Mouse (Mus musculus) hindbrain, embryonic 11.5 days (tissue): ENCODE data around the gene Rag1. TPM values are rescaled to one million over a fixed set of nuclear protein-coding genes. Genes with fewer than 3 reads are reported as not detected.

ENCODE experiments used
- ATAC-seq: fragments of 200-750 bp; cut with Nextera tagmentation; 2 replicates; pipeline ENCODE4 v1.8.0; 2017; ENCODE audit warnings: mild to moderate bottlenecking, moderate TSS enrichment, moderate library complexity; ENCODE audit not compliant: low FRiP score
- DNase-seq: peaks from one replicate; pipeline ENCODE4 v3.0.0-alpha.2; 2015; ENCODE audit warnings: low spot score
- H3K27ac ChIP-seq: fragments of 300-500 bp; sonication (generic); 2 replicates; pipeline ENCODE4 v1.5.1; 2014; ENCODE audit warnings: mild to moderate bottlenecking, low read depth, low read length
- H3K27me3 ChIP-seq: fragments of 300-500 bp; sonication (generic); 2 replicates; pipeline ENCODE4 v1.6.1; 2014; ENCODE audit warnings: mild to moderate bottlenecking, low read length, moderate library complexity, mixed read lengths; ENCODE audit not compliant: control insufficient read depth, insufficient read depth
- H3K36me3 ChIP-seq: fragments of 300-500 bp; sonication (generic); 2 replicates; pipeline ENCODE4 v1.6.1; 2014; ENCODE audit warnings: mild to moderate bottlenecking, low read length, moderate library complexity, mixed read lengths; ENCODE audit not compliant: control insufficient read depth, insufficient read depth
- H3K4me1 ChIP-seq: fragments of 300-500 bp; sonication (generic); replicated peaks from 2 replicates; pipeline ENCODE4 v1.6.1; 2014; ENCODE audit warnings: low read length, mixed read lengths; ENCODE audit not compliant: control insufficient read depth, insufficient read depth
- H3K4me2 ChIP-seq: fragments of 300-500 bp; sonication (generic); replicated peaks from 2 replicates; pipeline ENCODE4 v1.6.1; 2014; ENCODE audit warnings: mild to moderate bottlenecking, low read depth, low read length
- H3K4me3 ChIP-seq: fragments of 300-500 bp; sonication (generic); 2 replicates; pipeline ENCODE4 v1.5.1; 2014; ENCODE audit warnings: low read depth, low read length
- H3K9ac ChIP-seq: fragments of 300-500 bp; sonication (generic); 2 replicates; pipeline ENCODE4 v1.6.1; 2014; ENCODE audit warnings: low read depth, low read length
- H3K9me3 ChIP-seq: fragments of 300-500 bp; sonication (generic); 2 replicates; pipeline ENCODE4 v1.6.1; 2016; ENCODE audit warnings: low read length; ENCODE audit not compliant: control insufficient read depth
- WGBS: fragments of 180-500 bp; shearing (Covaris S2); extraction: QIAGEN DNeasy Blood & Tissue Kit; methylation state at CpG from one replicate; pipeline ENCODE4 v1.1.7; 2014; 5-methylcytosine and 5-hydroxymethylcytosine counted together
- polyA plus RNA-seq: library from polyadenylated mRNA; unstranded; fragments of >200 nt; fragmentation: Nextera tagmentation; extraction: Ambion mirVana; gene quantifications from 2 replicates; pipeline ENCODE4 v1.2.1, GENCODE M21; 2014

Rag1 gene
- polyA plus RNA-seq, result 0.39 and 0.59 TPM in 2 replicates

GRCm38 (mm10) chr2:101649114-101649671 lies at the start of gene Rag1, which contains the start of gene B230118H07Rik:
TSS of gene Rag1 (minus strand) at chr2:101649501.
TSS of gene B230118H07Rik (minus strand) at chr2:101649532.
- H3K27me3 ChIP-seq, result no peaks in the 10 kb centered on the region
- peak; percentile 14 for DNase-seq
- no peaks in the 10 kb centered on the region for H3K36me3 ChIP-seq
- no peak within 1 kb of the TSS for H3K4me2 ChIP-seq
- H3K4me3 ChIP-seq, result no peak within 1 kb of the TSS
- ATAC-seq, result no peak
- H3K9ac ChIP-seq, result no peak within 1 kb of the TSS
- H3K9me3 ChIP-seq, result no peaks in the 10 kb centered on the region
- WGBS, result 47% methylated on average over 8 of the region's 8 CpGs
- H3K4me1 ChIP-seq, result no peaks in the 10 kb centered on the region
- H3K27ac ChIP-seq, result no peak within 1 kb of the TSS

DNA sequence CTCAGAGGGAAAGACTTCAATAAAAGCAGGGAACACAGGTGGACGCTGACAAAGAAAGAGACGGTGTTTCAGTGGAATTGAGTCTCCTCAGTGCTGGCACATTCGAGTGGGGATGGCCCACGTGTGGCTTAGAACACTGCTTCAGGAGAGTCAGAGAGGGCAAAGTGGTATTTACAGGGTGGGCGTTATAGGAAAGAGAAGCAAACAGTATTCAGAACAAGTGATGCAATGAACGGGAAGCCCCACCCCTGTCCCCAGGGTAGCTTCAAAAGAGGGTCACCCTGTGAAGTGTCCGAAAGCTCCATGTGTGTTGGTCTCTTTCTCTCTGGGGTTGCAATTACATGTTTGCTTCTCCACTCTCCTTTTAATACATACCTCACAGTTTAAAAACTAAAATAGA lies 46.3 kb upstream of the Rag1 start:
- H3K4me2 ChIP-seq, result no peak overlapping the region
- 88% methylated on average over 7 of the region's 7 CpGs for WGBS
- H3K27ac ChIP-seq, result no peak overlapping the region
- H3K9ac ChIP-seq, result no peak overlapping the region
- no peaks in the 10 kb centered on the region for H3K9me3 ChIP-seq
- H3K4me1 ChIP-seq, result no peaks in the 10 kb centered on the region
- no peak overlapping the region for H3K4me3 ChIP-seq
- H3K36me3 ChIP-seq, result 0 out of 2 replicates have a peak, but pooled peaks cover 7% of the 10 kb centered on the region
- no peak for ATAC-seq
- no peak for DNase-seq
- H3K27me3 ChIP-seq, result no peaks in the 10 kb centered on the region

DNA sequence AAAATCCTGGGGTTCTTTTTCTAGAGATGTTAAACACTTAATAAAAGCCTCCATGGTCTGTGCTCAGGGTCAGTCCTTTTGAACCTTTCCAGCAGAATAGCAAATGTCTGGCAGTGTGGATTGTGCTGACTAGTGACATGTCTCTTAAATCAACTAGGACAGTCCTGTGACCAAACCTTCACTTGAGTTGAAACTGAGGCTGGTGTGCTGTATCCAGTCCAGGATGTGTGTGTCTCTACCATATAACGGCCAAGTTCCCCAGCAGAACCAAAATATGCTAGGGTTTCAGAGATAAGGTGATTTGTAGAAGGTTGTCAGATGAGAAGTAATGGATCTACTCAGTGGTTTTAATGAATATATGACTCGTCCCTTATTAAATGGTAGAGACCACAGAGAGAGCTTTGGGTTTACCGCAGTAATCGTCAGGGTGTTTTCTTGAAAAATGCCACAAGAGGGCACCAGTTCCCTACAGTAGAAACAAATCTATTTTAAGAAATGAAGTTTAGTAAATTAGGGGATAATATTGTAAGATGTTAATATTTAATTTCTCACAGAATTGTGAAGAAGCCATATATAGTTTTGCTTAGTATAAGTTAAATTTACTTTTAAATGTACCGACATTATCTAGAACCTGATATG lies 44.4 kb upstream of the Rag1 start:
- H3K27ac ChIP-seq, result no peak overlapping the region
- 0 out of 2 replicates have a peak, but pooled peaks cover 10% of the 10 kb centered on the region for H3K36me3 ChIP-seq
- H3K27me3 ChIP-seq, result no peaks in the 10 kb centered on the region
- H3K4me3 ChIP-seq, result no peak overlapping the region
- DNase-seq (peak; percentile 49), ATAC-seq (no peak)
- H3K4me2 ChIP-seq, result no peak overlapping the region
- no peaks in the 10 kb centered on the region for H3K4me1 ChIP-seq
- WGBS, result 65% methylated on average over 5 of the region's 5 CpGs
- no peaks in the 10 kb centered on the region for H3K9me3 ChIP-seq
- no peak overlapping the region for H3K9ac ChIP-seq

GRCm38 (mm10) chr2:101693043-101693442 lies 43.7 kb upstream of the Rag1 start:
- H3K27ac ChIP-seq, result no peak overlapping the region
- H3K4me2 ChIP-seq, result no peak overlapping the region
- no peak overlapping the region for H3K4me3 ChIP-seq
- H3K9ac ChIP-seq, result no peak overlapping the region
- no peaks in the 10 kb centered on the region for H3K4me1 ChIP-seq
- 0 out of 2 replicates have a peak, but pooled peaks cover 10% of the 10 kb centered on the region for H3K36me3 ChIP-seq
- ATAC-seq (no peak), DNase-seq (no peak)
- H3K9me3 ChIP-seq, result no peaks in the 10 kb centered on the region
- H3K27me3 ChIP-seq, result no peaks in the 10 kb centered on the region
- 80% methylated on average over 4 of the region's 4 CpGs for WGBS

DNA sequence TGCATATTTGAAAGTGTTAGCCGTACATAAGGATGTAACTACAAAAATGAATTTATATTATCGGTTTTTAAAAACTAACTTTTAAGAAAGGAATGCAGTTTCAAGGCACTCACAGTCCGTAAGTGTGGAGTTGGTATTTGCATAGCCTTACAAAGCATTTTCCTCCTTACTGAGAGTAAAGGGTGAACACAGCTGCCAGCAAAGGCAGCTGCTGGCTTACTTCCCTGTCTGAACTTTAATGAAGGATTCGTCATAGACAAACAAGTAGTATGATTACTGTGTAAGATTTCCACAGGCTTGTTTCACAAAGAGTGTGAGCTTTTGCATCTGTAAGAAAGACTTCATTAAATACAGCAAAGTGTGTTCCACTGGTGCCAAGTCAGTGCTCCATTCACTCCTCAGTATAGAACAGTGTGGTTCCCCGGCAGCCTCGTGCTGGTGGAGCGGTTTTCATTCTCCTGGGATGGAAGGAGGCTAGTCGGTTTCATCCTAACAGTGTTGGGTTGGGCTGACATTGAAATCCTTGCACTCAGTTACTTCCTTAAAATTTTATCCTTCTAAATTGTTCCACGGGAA lies 41.0 kb upstream of the Rag1 start:
- Histone ChIP-seq H3K9me3 (no peaks in the 10 kb centered on the region), H3K36me3 (peaks cover 2% of the 10 kb centered on the region; the same call in 1 of the 2 replicates)

DNA sequence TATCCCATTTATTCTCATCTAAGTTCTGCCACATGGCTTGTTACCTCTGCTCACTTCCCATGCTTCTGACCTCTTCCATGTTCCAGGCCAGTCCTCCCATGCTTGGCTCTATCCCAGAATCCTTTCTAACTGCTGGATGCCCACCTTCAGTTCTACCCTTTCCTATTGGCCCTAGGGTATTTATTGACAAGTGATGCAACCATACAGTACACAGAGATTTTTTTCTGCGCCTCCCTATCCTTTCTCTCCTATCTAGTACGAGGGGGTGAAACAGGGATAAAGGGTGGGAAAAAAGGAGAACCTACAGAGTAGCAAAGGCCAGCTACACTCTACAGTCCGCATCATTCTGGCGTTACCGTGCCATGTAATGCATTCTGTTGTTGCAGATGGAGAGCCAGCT lies 38.7 kb upstream of the Rag1 start:
- Histone ChIP-seq H3K36me3 (peaks cover 2% of the 10 kb centered on the region; the same call in 1 of the 2 replicates), H3K4me1 (no peaks in the 10 kb centered on the region), H3K4me2 (no peak overlapping the region), H3K27ac (no peak overlapping the region), H3K9ac (no peak overlapping the region), H3K9me3 (no peaks in the 10 kb centered on the region), H3K27me3 (no peaks in the 10 kb centered on the region), H3K4me3 (no peak overlapping the region)
- WGBS, result 91% methylated on average over 5 of the region's 5 CpGs
- DNase-seq (no peak), ATAC-seq (no peak)

More for the DNA sequence above, 41.0 kb upstream of the Rag1 start:
- Histone ChIP-seq H3K4me3 (no peak overlapping the region), H3K4me1 (no peaks in the 10 kb centered on the region), H3K27me3 (no peaks in the 10 kb centered on the region), H3K27ac (no peak overlapping the region), H3K9ac (no peak overlapping the region), H3K4me2 (no peak overlapping the region)
- DNase-seq (no peak), ATAC-seq (no peak)
- WGBS, result 95% methylated on average over 9 of the region's 9 CpGs

- Histone ChIP-seq H3K4me2 (no peak overlapping the region), H3K4me1 (no peaks in the 10 kb centered on the region; the same call in 1 of the 2 replicates), H3K9me3 (no peaks in the 10 kb centered on the region), H3K36me3 (no peaks in the 10 kb centered on the region; the same call in 1 of the 2 replicates), H3K9ac (no peak overlapping the region), H3K27me3 (no peaks in the 10 kb centered on the region), H3K4me3 (no peak overlapping the region), H3K27ac (no peak overlapping the region)
- no peak for ATAC-seq
- WGBS, result 91% methylated on average over 12 of the region's 12 CpGs
- no peak for DNase-seq
These were observed 35.1 kb upstream of the Rag1 start for GRCm38 (mm10) chr2:101684421-101684820.

- DNase-seq (peak; percentile 41), ATAC-seq (no peak)
- Histone ChIP-seq H3K27ac (no peak overlapping the region), H3K9me3 (no peaks in the 10 kb centered on the region), H3K4me3 (peak overlapping the region; percentile 98), H3K27me3 (no peaks in the 10 kb centered on the region), H3K4me2 (peak overlapping the region; percentile 57), H3K4me1 (no peaks in the 10 kb centered on the region; the same call in 1 of the 2 replicates), H3K9ac (peak overlapping the region; percentile 96), H3K36me3 (no peaks in the 10 kb centered on the region)
- WGBS, result 4% methylated on average over 15 of the region's 15 CpGs
These were observed 30.0 kb upstream of the Rag1 start for GRCm38 (mm10) chr2:101679164-101679784.
